Mouse (Mus musculus) gastrocnemius, adult 8-10 months (tissue): ENCODE results near the gene Ints1. TPM values are rescaled to one million over a fixed set of nuclear protein-coding genes. Genes with fewer than 3 reads are reported as not detected.

Experiments used
- DNase-seq, 2 experiments: peaks; one replicate each; pipeline ENCODE4 v3.0.0; 2022; ENCODE audit warnings: low spot score in 2 of 2
- microRNA-seq: library from miRNA; unstranded; fragments of <30 nt; microRNA quantifications from one replicate; pipeline ENCODE4 v1.2.0, GENCODE M21; 2022
- total RNA-seq, 4 experiments: library from RNA; stranded (reverse); gene quantifications; 2 replicates each; pipeline ENCODE4 v1.2.4; 2022

Ints1 gene
- total RNA-seq, 4 experiments from 2014 or later, result 29.3 to 37.0 (median 32.3) TPM

- no peak for DNase-seq
These were observed 56.5 kb downstream of the Ints1 start for GRCm38 (mm10) chr5:139718949-139719348.

GRCm38 (mm10) chr5:139718540-139718939 is 56.9 kb downstream of the Ints1 start:
- DNase-seq, result no peak

- no peak for DNase-seq
These were observed 57.8 kb downstream of the Ints1 start for GRCm38 (mm10) chr5:139717723-139718122.

- no peak for DNase-seq
These were observed 69.0 kb downstream of the Ints1 start for GRCm38 (mm10) chr5:139706496-139706895.

GRCm38 (mm10) chr5:139702905-139703304 is 72.6 kb downstream of the Ints1 start:
- DNase-seq, result no peak

GRCm38 (mm10) chr5:139702236-139702635 is 73.2 kb downstream of the Ints1 start:
- DNase-seq, result no peak

Small RNA genes lying within 50 kb of the gene (microRNA-seq; reads per million reads assigned to microRNA genes)
- gene Mir7037, result not detected

Other genes with a start within 250 kb of the Ints1 start
- gene Uncx, start 232.2 kb downstream of the Ints1 start, total RNA-seq, result not detected
- gene Micall2, start 39.3 kb downstream of the Ints1 start, total RNA-seq, result under 1 TPM; 0.24 to 0.74 (median 0.37) TPM
- 10 to 100 TPM; 15.2 to 21.2 (median 18.1) TPM for gene Mafk, start 15.8 kb upstream of the Ints1 start, total RNA-seq
- 1 to 10 TPM in 2 of 4 experiments, under 1 TPM in 2; 0.41 to 1.4 (median 0.88) TPM for gene Tmem184a, start 44.2 kb upstream of the Ints1 start, total RNA-seq
- gene Gm26938, start 50.7 kb upstream of the Ints1 start, total RNA-seq, result not detected
- gene Psmg3, start 51.2 kb upstream of the Ints1 start, total RNA-seq, result 10 to 100 TPM in 1 of 4 experiments, 1 to 10 TPM in 3; 7.8 to 10.4 (median 8.8) TPM
- gene Elfn1, start 132.3 kb upstream of the Ints1 start, total RNA-seq, result not detected